Mouse (Mus musculus) liver, embryonic 14.5 days (tissue): Measurements from ENCODE around the gene Enc1. TPM values are rescaled to one million over a fixed set of nuclear protein-coding genes. Genes with fewer than 3 reads are reported as not detected.
A peak's percentile ranks its signal among the peaks of the same experiment; 100 is the strongest.

Experiments used
- ATAC-seq: fragments of 200-750 bp; cut with Nextera tagmentation; 2 replicates; pipeline ENCODE4 v1.8.0; 2017; ENCODE audit warnings: moderate number of reproducible peaks, mild to moderate bottlenecking, moderate library complexity; ENCODE audit not compliant: insufficient read depth
- DNase-seq, 3 experiments: peaks; one replicate each; pipeline ENCODE4 v3.0.0-alpha.2; 2012 to 2013; ENCODE audit warnings: low read depth in 3 of 3, low spot score in 3 of 3
- H3K27ac ChIP-seq: fragments of 300-500 bp; sonication (generic); 2 replicates; pipeline ENCODE4 v1.5.1; 2014; ENCODE audit warnings: moderate library complexity, mild to moderate bottlenecking, control low read depth, inconsistent platforms
- H3K27me3 ChIP-seq: fragments of 300-500 bp; sonication (generic); 2 replicates; pipeline ENCODE4 v1.6.1; 2014; ENCODE audit warnings: mild to moderate bottlenecking, low read length, moderate library complexity; ENCODE audit not compliant: control insufficient read depth, insufficient read depth
- H3K36me3 ChIP-seq: fragments of 300-500 bp; sonication (generic); replicated peaks from 2 replicates; pipeline ENCODE4 v1.6.1; 2014; ENCODE audit warnings: low read depth; ENCODE audit not compliant: control insufficient read depth, insufficient read depth
- H3K4me1 ChIP-seq, 2 experiments: fragments of 200-500 bp in 1 of 2; fragments of 300-500 bp in 1 of 2; sonication (generic) in 1 of 2; replicated peaks; 2 replicates each; pipeline ENCODE4 v1.6.1; 2012 to 2014; ENCODE audit warnings: antibody characterized with exemption in 1 of 2, inconsistent platforms in 1 of 2, low read length in 1 of 2; ENCODE audit not compliant: control insufficient read depth in 2 of 2, insufficient read depth in 2 of 2
- H3K4me2 ChIP-seq: fragments of 300-500 bp; sonication (generic); 2 replicates; pipeline ENCODE4 v1.6.1; 2014; ENCODE audit warnings: low read depth, mild to moderate bottlenecking, control low read depth, moderate library complexity
- H3K4me3 ChIP-seq, 2 experiments: fragments of 200-500 bp in 1 of 2; fragments of 300-500 bp in 1 of 2; sonication (generic) in 1 of 2; 2 replicates each; pipeline ENCODE4 v1.5.1; 2012 to 2014; ENCODE audit warnings: low read depth in 2 of 2, low read length in 2 of 2, mild to moderate bottlenecking in 2 of 2, control low read depth in 1 of 2, inconsistent platforms in 1 of 2, moderate library complexity in 1 of 2; ENCODE audit not compliant: insufficient read depth in 1 of 2
- H3K9ac ChIP-seq: fragments of 300-500 bp; sonication (generic); replicated peaks from 2 replicates; pipeline ENCODE4 v1.6.1; 2014; ENCODE audit warnings: mild to moderate bottlenecking, control low read depth, moderate library complexity
- H3K9me3 ChIP-seq: fragments of 300-500 bp; sonication (generic); 2 replicates; pipeline ENCODE4 v1.6.1; 2016; ENCODE audit warnings: low read length, mixed read lengths; ENCODE audit not compliant: control insufficient read depth
- CTCF ChIP-seq: IDR thresholded peaks from 2 replicates; pipeline ENCODE4 v1.5.1; 2016; ENCODE audit warnings: antibody characterized with exemption, low read depth, control low read depth
- EP300 ChIP-seq: IDR thresholded peaks from 2 replicates; pipeline ENCODE4 v1.6.1; 2016; ENCODE audit warnings: antibody characterized with exemption, low read depth
- WGBS: fragments of 180-500 bp; shearing (Covaris S2); extraction: QIAGEN DNeasy Blood & Tissue Kit; methylation state at CpG from one replicate; pipeline ENCODE4 v1.1.7; 2014; ENCODE audit not compliant: insufficient replicate concordance; 5-methylcytosine and 5-hydroxymethylcytosine counted together
- polyA plus RNA-seq, 2 experiments: library from polyadenylated mRNA; depleted of rRNA in 1 of 2; stranded (reverse) in 1 of 2; unstranded in 1 of 2; fragments of >200 nt; fragmentation: Nextera tagmentation in 1 of 2; extraction: Ambion mirVana in 1 of 2; gene quantifications; 2 replicates each; pipeline versions ENCODE4 v1.2.1 to v1.2.3; 2012 to 2014

The Enc1 gene
- polyA plus RNA-seq, 2 experiments = 0.62 to 1.7 TPM

GRCm38 (mm10) chr13:97225130-97225529 is 15.8 kb upstream of the Enc1 start:
- Histone ChIP-seq H3K27me3 (no peaks in the 10 kb centered on the region), H3K9ac (no peak overlapping the region), H3K4me2 (no peak overlapping the region), H3K36me3 (no peaks in the 10 kb centered on the region), H3K9me3 (no peaks in the 10 kb centered on the region), H3K27ac (no peak overlapping the region), H3K4me3 (no peak overlapping the region), H3K4me1 (0 out of 4 replicates have a peak, but pooled peaks cover 0 to 6% of the 10 kb centered on the region in 2 experiments)
- no peak for ATAC-seq
- TF ChIP-seq CTCF = no peak
- TF ChIP-seq EP300 = no peak
- no peak for DNase-seq
- WGBS = 59% methylated on average over 17 of the region's 17 CpGs

- no peaks in the 10 kb centered on the region for H3K9me3 ChIP-seq
- H3K4me1 ChIP-seq = 0 out of 4 replicates have a peak, but pooled peaks cover 0 to 6% of the 10 kb centered on the region in 2 experiments
- no peaks in the 10 kb centered on the region for H3K36me3 ChIP-seq
- ATAC-seq (no peak), DNase-seq (no peak)
- H3K27me3 ChIP-seq = no peaks in the 10 kb centered on the region
- H3K4me3 ChIP-seq = no peak overlapping the region
- no peak overlapping the region for H3K9ac ChIP-seq
- no peak overlapping the region for H3K4me2 ChIP-seq
- TF ChIP-seq EP300 = no peak
- TF ChIP-seq CTCF = no peak
- 62% methylated on average over 3 of the region's 3 CpGs for WGBS
- H3K27ac ChIP-seq = no peak overlapping the region
Observed at GRCm38 (mm10) chr13:97227795-97228194, 13.1 kb upstream of the Enc1 start.

- Histone ChIP-seq H3K4me2 (no peak overlapping the region), H3K9me3 (no peaks in the 10 kb centered on the region), H3K27me3 (no peaks in the 10 kb centered on the region), H3K36me3 (no peaks in the 10 kb centered on the region), H3K9ac (no peak overlapping the region), H3K4me1 (no peaks in the 10 kb centered on the region), H3K27ac (no peak overlapping the region), H3K4me3 (no peak overlapping the region)
- ATAC-seq = no peak
- WGBS = 47% methylated on average over 3 of the region's 3 CpGs
- no peak for DNase-seq
- no peak for TF ChIP-seq CTCF
- no peak for TF ChIP-seq EP300
Observed at GRCm38 (mm10) chr13:97230101-97230500, 10.8 kb upstream of the Enc1 start.

GRCm38 (mm10) chr13:97233092-97233491 is 7.8 kb upstream of the Enc1 start:
- no peak overlapping the region for H3K4me2 ChIP-seq
- no peak for ATAC-seq
- no peak overlapping the region for H3K9ac ChIP-seq
- H3K4me1 ChIP-seq = no peaks in the 10 kb centered on the region
- no peak overlapping the region for H3K27ac ChIP-seq
- H3K4me3 ChIP-seq = no peak overlapping the region
- TF ChIP-seq EP300 (no peak), CTCF (peak; percentile 19; the same call in 1 of the 2 replicates)
- H3K27me3 ChIP-seq = no peaks in the 10 kb centered on the region
- H3K36me3 ChIP-seq = no peaks in the 10 kb centered on the region
- WGBS = 60% methylated on average over 2 of the region's 2 CpGs
- no peak for DNase-seq
- H3K9me3 ChIP-seq = no peaks in the 10 kb centered on the region

- Histone ChIP-seq H3K27me3 (peaks cover 7% of the 10 kb centered on the region), H3K27ac (no peak overlapping the region), H3K9me3 (no peaks in the 10 kb centered on the region), H3K9ac (no peak overlapping the region), H3K4me1 (peaks cover 0 to 5% of the 10 kb centered on the region in 2 experiments; a peak in 1 of 4 replicates), H3K4me2 (peak overlapping the region; percentile 13; the same call in 1 of the 2 replicates), H3K4me3 (peak overlapping the region in 1 of 2 experiments; percentile 24; a peak in 1 of 4 replicates), H3K36me3 (no peaks in the 10 kb centered on the region)
- TF ChIP-seq EP300 = no peak
- TF ChIP-seq CTCF = peak; percentile 72
- WGBS = 17% methylated on average over 17 of the region's 17 CpGs
- ATAC-seq (no peak), DNase-seq (peak; percentile 37 to 59 (median 38))
Observed at GRCm38 (mm10) chr13:97234785-97235417, 6.0 kb upstream of the Enc1 start.
